Mouse (Mus musculus) cortical plate, adult 2 months (tissue): Measurements from ENCODE around the gene Zfp938. TPM values are rescaled to one million over a fixed set of nuclear protein-coding genes. Genes with fewer than 3 reads are reported as not detected.

Experiments
- H3K27ac ChIP-seq: fragments of 200-500 bp; 2 replicates; pipeline ENCODE4 v1.5.1; 2012; ENCODE audit warnings: low read length, control low read depth, inconsistent platforms; ENCODE audit not compliant: insufficient read depth
- H3K4me1 ChIP-seq: fragments of 200-500 bp; 2 replicates; pipeline ENCODE4 v1.6.1; 2011; ENCODE audit warnings: low read length; ENCODE audit not compliant: control insufficient read depth, insufficient read depth
- H3K4me3 ChIP-seq: fragments of 200-500 bp; 2 replicates; pipeline ENCODE4 v1.5.1; 2011; ENCODE audit warnings: mild to moderate bottlenecking, low read length, control low read depth; ENCODE audit not compliant: insufficient read depth
- CTCF ChIP-seq: fragments of 200-500 bp; IDR thresholded peaks from 2 replicates; pipeline ENCODE4 v1.5.1; 2011; ENCODE audit warnings: mild to moderate bottlenecking, control low read depth, low read length; ENCODE audit not compliant: insufficient read depth; ENCODE audit errors: extremely low read depth
- POLR2A ChIP-seq: fragments of 200-500 bp; IDR thresholded peaks from 2 replicates; pipeline ENCODE4 v1.6.1; 2011; ENCODE audit warnings: mild to moderate bottlenecking, low read length, control low read depth; ENCODE audit not compliant: insufficient read depth; ENCODE audit errors: extremely low read depth
- polyA plus RNA-seq: library from polyadenylated mRNA; depleted of rRNA; stranded (reverse); fragments of >200 nt; gene quantifications from 2 replicates; pipeline ENCODE4 v1.2.3, GENCODE M21; 2012; rRNA removed

The Zfp938 gene
- 22.5 and 23.1 TPM in 2 replicates for polyA plus RNA-seq

GRCm38 (mm10) chr10:82240742-82241400 is at the start of gene Zfp938:
Zfp938 (minus strand) TSS chr10:82241280.
- TF ChIP-seq CTCF (no peak), POLR2A (peak; percentile 86)
- Histone ChIP-seq H3K4me3 (peak within 1 kb of the TSS; percentile 68), H3K4me1 (no peaks in the 10 kb centered on the region), H3K27ac (peak within 1 kb of the TSS; percentile 26; the same call in 1 of the 2 replicates)

- TF ChIP-seq POLR2A (no peak), CTCF (no peak)
- Histone ChIP-seq H3K27ac (no peak overlapping the region), H3K4me1 (no peaks in the 10 kb centered on the region), H3K4me3 (no peak overlapping the region)
These were observed 16.3 kb upstream of the Zfp938 start for GRCm38 (mm10) chr10:82257331-82257730.

- no peak overlapping the region for H3K27ac ChIP-seq
- no peaks in the 10 kb centered on the region for H3K4me1 ChIP-seq
- TF ChIP-seq POLR2A (no peak), CTCF (no peak)
- H3K4me3 ChIP-seq: no peak overlapping the region
These were observed 3.9 kb upstream of the Zfp938 start for GRCm38 (mm10) chr10:82245021-82245420.

- no peak for TF ChIP-seq CTCF
- TF ChIP-seq POLR2A: no peak
- Histone ChIP-seq H3K4me1 (no peaks in the 10 kb centered on the region), H3K4me3 (peak overlapping the region; percentile 68), H3K27ac (no peak overlapping the region)
These were observed 315 bp upstream of the Zfp938 start for GRCm38 (mm10) chr10:82241401-82241788.

- peak overlapping the region; percentile 71 for H3K4me3 ChIP-seq
- peaks cover 2% of the 10 kb centered on the region; the same call in 1 of the 2 replicates for H3K4me1 ChIP-seq
- peak overlapping the region; percentile 87 for H3K27ac ChIP-seq
- TF ChIP-seq CTCF: no peak
- TF ChIP-seq POLR2A: peak; percentile 91
These were observed 62.6 kb downstream of the Zfp938 start for GRCm38 (mm10) chr10:82178257-82179064.

Other genes with a start within 250 kb of the Zfp938 start
- 6.1 and 6.8 TPM in 2 replicates for gene Zfp873, start 193.2 kb downstream of the Zfp938 start, polyA plus RNA-seq
- 1.5 and 1.7 TPM in 2 replicates for gene BC024063, start 157.9 kb downstream of the Zfp938 start, polyA plus RNA-seq
- gene AU041133, start 113.3 kb downstream of the Zfp938 start, polyA plus RNA-seq: 3.2 and 3.4 TPM in 2 replicates
- 0.02 TPM in 1 of 2 replicates, not detected in the other for gene 4932415D10Rik, start 75.3 kb upstream of the Zfp938 start, polyA plus RNA-seq
- gene Gm4924, start 113.0 kb upstream of the Zfp938 start, polyA plus RNA-seq: 5.2 and 7.7 TPM in 2 replicates